Mouse (Mus musculus) lung, postnatal 0 days (tissue): Measurements from ENCODE around the gene Lgals3. TPM values are rescaled to one million over a fixed set of nuclear protein-coding genes. Genes with fewer than 3 reads are reported as not detected.
A peak's percentile ranks its signal among the peaks of the same experiment; 100 is the strongest.
"Not testable (repeated sequence)": the region's sequence is repeated elsewhere in the genome, so short reads cannot be mapped to it uniquely, and the experiment has no call there.

Experiments used
- ATAC-seq: fragments of 200-750 bp; cut with Nextera tagmentation; 2 replicates; pipeline ENCODE4 v1.8.0; 2017; ENCODE audit warnings: moderate library complexity
- DNase-seq: peaks from one replicate; pipeline ENCODE4 v3.0.0-alpha.2; 2016; ENCODE audit warnings: low spot score
- H3K27ac ChIP-seq: fragments of 300-500 bp; sonication (generic); 2 replicates; pipeline ENCODE4 v1.5.1; 2014; ENCODE audit warnings: antibody characterized with exemption, mild to moderate bottlenecking, low read length, mixed read lengths
- H3K27me3 ChIP-seq: fragments of 300-500 bp; sonication (generic); replicated peaks from 2 replicates; pipeline ENCODE4 v1.6.1; 2014; ENCODE audit warnings: low read length, mixed read lengths; ENCODE audit not compliant: insufficient read depth
- H3K36me3 ChIP-seq: fragments of 300-500 bp; sonication (generic); 2 replicates; pipeline ENCODE4 v1.6.1; 2014; ENCODE audit warnings: low read length, mixed read lengths; ENCODE audit not compliant: insufficient read depth
- H3K4me1 ChIP-seq: fragments of 300-500 bp; sonication (generic); 2 replicates; pipeline ENCODE4 v1.6.1; 2014; ENCODE audit warnings: antibody characterized with exemption, low read depth, low read length, mixed read lengths; ENCODE audit not compliant: insufficient read depth
- H3K4me2 ChIP-seq: fragments of 300-500 bp; sonication (generic); replicated peaks from 2 replicates; pipeline ENCODE4 v1.6.1; 2014; ENCODE audit warnings: low read depth, mild to moderate bottlenecking, low read length, moderate library complexity, mixed read lengths
- H3K4me3 ChIP-seq: fragments of 300-500 bp; sonication (generic); 2 replicates; pipeline ENCODE4 v1.5.1; 2014; ENCODE audit warnings: low read depth, low read length
- H3K9ac ChIP-seq: fragments of 300-500 bp; sonication (generic); replicated peaks from 2 replicates; pipeline ENCODE4 v1.6.1; 2014; ENCODE audit warnings: low read depth, mild to moderate bottlenecking
- H3K9me3 ChIP-seq: fragments of 300-500 bp; sonication (generic); 2 replicates; pipeline ENCODE4 v1.6.1; 2016; ENCODE audit warnings: low read length, mixed read lengths
- CTCF ChIP-seq: IDR thresholded peaks from 2 replicates; pipeline ENCODE4 v1.5.1; 2016; ENCODE audit warnings: antibody characterized with exemption, mild to moderate bottlenecking
- EP300 ChIP-seq: IDR thresholded peaks from 2 replicates; pipeline ENCODE4 v1.6.1; 2016; ENCODE audit warnings: antibody characterized with exemption, mild to moderate bottlenecking, control low read depth
- WGBS: fragments of 180-500 bp; shearing (Covaris S2); extraction: QIAGEN DNeasy Blood & Tissue Kit; methylation state at CpG from one replicate; pipeline ENCODE4 v1.1.7; 2014; 5-methylcytosine and 5-hydroxymethylcytosine counted together
- polyA plus RNA-seq: library from polyadenylated mRNA; unstranded; fragments of >200 nt; fragmentation: Nextera tagmentation; extraction: Ambion mirVana; gene quantifications from 2 replicates; pipeline ENCODE4 v1.2.1, GENCODE M21; 2015

Gene Lgals3
- 332 and 359 TPM in 2 replicates for polyA plus RNA-seq

DNA sequence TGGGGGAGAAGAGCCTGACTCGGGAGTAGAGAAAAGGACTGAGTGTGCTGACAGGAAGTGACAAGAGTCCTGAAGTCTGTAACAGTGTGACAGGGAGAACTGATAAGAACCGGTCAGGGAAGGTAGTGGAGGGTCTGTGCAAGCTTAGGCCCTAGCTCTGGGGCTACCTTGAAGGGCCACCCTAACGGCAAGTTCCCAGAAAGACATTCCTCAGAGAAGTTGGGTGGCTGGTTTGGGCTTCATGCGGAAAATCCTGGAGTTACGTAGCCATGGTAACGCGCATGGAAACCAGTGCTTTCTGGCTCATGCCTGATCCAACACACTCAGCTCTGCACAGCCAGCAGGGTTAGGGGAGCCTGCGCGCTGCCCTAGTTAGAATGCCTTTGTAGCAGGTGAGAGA is at the start of gene Lgals3:
Gene Lgals3, plus strand, starts transcription at position 291 of the 400 bp plus-strand sequence.
- Histone ChIP-seq H3K4me3 (no peak within 1 kb of the TSS), H3K4me2 (no peak within 1 kb of the TSS; the same call in 1 of the 2 replicates), H3K36me3 (no peaks in the 10 kb centered on the region), H3K27ac (peak within 1 kb of the TSS; percentile 69), H3K9ac (0 out of 2 replicates have a peak within 1 kb of the TSS, but pooled peaks have one; percentile 19), H3K27me3 (no peaks in the 10 kb centered on the region), H3K4me1 (peaks cover 15% of the 10 kb centered on the region), H3K9me3 (no peaks in the 10 kb centered on the region)
- WGBS: 31% methylated on average over 9 of the region's 9 CpGs
- ATAC-seq: peak; percentile 63
- TF ChIP-seq EP300 (no peak), CTCF (no peak)
- peak; percentile 81 for DNase-seq

DNA sequence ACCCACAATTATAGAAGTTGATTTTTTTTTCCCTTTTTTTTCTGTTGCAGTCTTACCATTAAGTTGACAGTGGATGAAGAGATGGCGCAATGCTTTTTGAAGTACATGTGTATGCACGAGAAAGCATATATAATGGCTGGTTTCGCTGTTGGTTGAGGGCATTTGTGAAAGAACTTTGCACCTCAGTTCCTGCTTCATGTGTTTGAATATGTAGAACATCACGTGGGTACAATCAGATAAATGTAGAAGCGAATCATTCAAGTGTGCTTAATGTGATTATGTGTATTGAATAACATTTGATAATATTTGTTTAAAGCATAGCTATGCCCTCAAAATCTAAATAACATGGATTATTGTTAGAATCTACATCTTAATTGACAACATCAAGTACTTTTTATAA is 48.2 kb upstream of the Lgals3 start:
- H3K36me3 ChIP-seq: 0 out of 2 replicates have a peak, but pooled peaks cover 4% of the 10 kb centered on the region
- WGBS: 79% methylated on average over 5 of the region's 5 CpGs
- H3K4me3 ChIP-seq: no peak overlapping the region
- no peak overlapping the region for H3K27ac ChIP-seq
- no peaks in the 10 kb centered on the region for H3K9me3 ChIP-seq
- DNase-seq (no peak), ATAC-seq (no peak)
- H3K4me1 ChIP-seq: no peaks in the 10 kb centered on the region
- H3K9ac ChIP-seq: no peak overlapping the region
- TF ChIP-seq EP300: no peak
- TF ChIP-seq CTCF: no peak
- H3K27me3 ChIP-seq: no peaks in the 10 kb centered on the region
- no peak overlapping the region for H3K4me2 ChIP-seq

DNA sequence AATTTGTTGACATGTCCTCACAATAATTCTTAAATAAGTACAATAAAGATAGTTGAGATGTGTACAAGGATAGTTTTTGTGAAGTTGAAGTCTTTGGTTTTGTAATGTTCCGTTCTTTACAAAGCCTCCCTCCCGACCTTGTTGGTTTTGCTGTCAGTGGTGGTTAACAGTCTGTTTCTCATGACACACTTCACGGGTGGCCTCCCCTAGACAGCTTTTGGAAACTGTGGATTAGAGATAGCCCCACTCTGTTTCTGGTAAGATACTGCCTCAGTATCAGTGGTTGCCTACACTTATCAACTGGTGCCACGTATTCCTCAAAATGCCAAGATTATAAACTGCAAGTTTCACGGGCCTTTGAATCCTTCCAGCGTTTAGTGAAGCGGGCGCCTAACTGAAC is 46.0 kb upstream of the Lgals3 start:
- not testable (repeated sequence) for H3K27ac ChIP-seq, ATAC-seq, H3K9me3 ChIP-seq, DNase-seq, H3K4me1 ChIP-seq, H3K27me3 ChIP-seq, H3K9ac ChIP-seq, H3K36me3 ChIP-seq, H3K4me2 ChIP-seq, H3K4me3 ChIP-seq
- WGBS: 89% methylated on average over 7 of the region's 8 CpGs

DNA sequence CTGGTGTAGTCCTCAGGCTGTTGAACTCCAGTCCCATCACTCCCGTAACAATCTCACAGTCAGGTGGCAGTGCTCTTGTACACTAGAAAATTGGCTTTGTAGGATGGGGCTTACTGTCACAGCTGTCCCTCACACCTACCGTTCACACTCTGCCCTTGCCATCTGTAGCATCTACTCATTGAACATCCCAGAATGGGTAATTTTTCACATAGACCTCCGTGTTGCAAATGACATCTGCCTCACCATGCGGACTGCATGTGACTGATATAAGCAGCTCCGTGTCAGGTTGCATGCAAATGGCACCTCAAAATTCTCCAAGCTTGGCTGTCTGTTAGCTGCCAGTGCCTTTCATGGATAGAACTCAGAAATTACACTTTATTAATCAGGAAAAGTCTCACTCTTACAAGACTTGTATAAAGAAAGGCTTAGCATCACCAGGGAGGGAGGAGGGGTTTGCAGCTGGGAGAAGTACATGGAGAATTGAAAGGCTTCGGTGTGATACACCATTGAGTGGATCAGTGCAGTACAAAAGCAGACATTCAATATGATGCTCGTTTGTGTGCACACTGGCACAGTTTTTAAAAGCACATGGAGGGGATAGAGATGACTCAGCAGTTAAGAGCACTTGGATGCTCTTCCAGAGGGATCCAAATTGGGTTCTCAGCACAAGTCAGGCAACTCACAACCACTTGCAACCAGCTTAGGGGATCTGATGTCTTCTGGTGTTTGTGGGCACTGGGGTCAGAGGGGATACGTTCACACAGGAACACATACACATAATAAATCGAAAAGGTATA is 41.4 kb upstream of the Lgals3 start:
- DNase-seq: no peak
- no peaks in the 10 kb centered on the region for H3K4me1 ChIP-seq
- no peak overlapping the region for H3K27ac ChIP-seq
- no peak overlapping the region for H3K4me3 ChIP-seq
- 85% methylated on average over 9 of the region's 9 CpGs for WGBS
- no peaks in the 10 kb centered on the region for H3K27me3 ChIP-seq
- no peak for ATAC-seq
- H3K9ac ChIP-seq: no peak overlapping the region
- H3K9me3 ChIP-seq: no peaks in the 10 kb centered on the region
- no peak overlapping the region for H3K4me2 ChIP-seq
- H3K36me3 ChIP-seq: no peaks in the 10 kb centered on the region
- TF ChIP-seq EP300 (no peak), CTCF (no peak)

DNA sequence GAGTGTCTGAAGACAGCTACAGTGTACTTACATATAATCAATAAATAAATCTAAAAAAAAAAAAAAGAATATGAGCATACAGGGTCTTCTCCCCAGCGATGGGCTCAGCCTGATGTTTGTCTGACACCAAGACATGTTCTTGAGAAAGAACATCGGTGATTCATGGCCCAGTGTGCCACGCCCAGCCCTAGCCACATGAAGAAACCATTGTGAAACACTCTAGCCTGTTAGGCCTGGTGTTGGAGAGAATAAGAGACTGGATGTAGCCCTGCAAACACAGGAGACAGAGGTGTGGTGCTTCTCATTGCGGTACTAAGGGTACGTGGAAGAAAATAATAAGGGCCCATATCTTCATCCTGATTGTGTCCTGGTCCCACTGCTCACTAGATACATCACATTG is 40.2 kb upstream of the Lgals3 start:
- Histone ChIP-seq H3K9me3 (no peaks in the 10 kb centered on the region), H3K27me3 (no peaks in the 10 kb centered on the region), H3K4me3 (no peak overlapping the region), H3K9ac (no peak overlapping the region), H3K27ac (no peak overlapping the region), H3K4me2 (no peak overlapping the region), H3K4me1 (no peaks in the 10 kb centered on the region), H3K36me3 (no peaks in the 10 kb centered on the region)
- no peak for DNase-seq
- TF ChIP-seq EP300 (no peak), CTCF (no peak)
- 89% methylated on average over 5 of the region's 5 CpGs for WGBS
- peak; percentile 30; the same call in 1 of the 2 replicates for ATAC-seq

DNA sequence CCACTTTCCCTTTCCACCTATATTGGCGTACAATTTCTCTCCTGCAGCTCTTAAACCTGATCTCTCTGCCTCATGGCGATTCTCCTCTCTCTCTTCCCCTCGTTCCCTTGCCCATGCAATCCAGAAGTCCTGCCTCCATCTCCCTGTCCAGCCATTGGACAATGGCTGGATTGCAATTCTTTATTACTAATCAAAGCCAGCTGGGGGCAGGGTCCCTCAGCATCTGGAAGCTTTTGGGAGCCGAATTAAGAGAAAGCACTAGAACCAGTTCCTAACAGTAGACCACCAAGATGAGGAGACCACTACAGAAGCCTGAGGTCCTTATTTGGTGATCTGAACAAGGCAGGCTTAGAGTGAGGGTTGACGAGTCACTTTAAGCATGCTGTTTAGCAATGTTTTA is 35.6 kb upstream of the Lgals3 start:
- TF ChIP-seq EP300 (no peak), CTCF (no peak)
- ATAC-seq (no peak), DNase-seq (no peak)
- Histone ChIP-seq H3K9me3 (no peaks in the 10 kb centered on the region), H3K27ac (no peak overlapping the region), H3K4me3 (no peak overlapping the region), H3K36me3 (no peaks in the 10 kb centered on the region), H3K9ac (no peak overlapping the region), H3K4me1 (no peaks in the 10 kb centered on the region), H3K4me2 (no peak overlapping the region), H3K27me3 (no peaks in the 10 kb centered on the region)
- WGBS: 48% methylated on average over 5 of the region's 5 CpGs
